Mouse (Mus musculus) olfactory bulb, adult 2 months (tissue): ENCODE results near the gene Fa2h. TPM values are rescaled to one million over a fixed set of nuclear protein-coding genes. Genes with fewer than 3 reads are reported as not detected.

ENCODE experiments used
- H3K27ac ChIP-seq: fragments of 200-500 bp; 2 replicates; pipeline ENCODE4 v1.5.1; 2012; ENCODE audit warnings: low read depth, low read length; ENCODE audit not compliant: insufficient read depth
- H3K4me1 ChIP-seq: fragments of 200-500 bp; 2 replicates; pipeline ENCODE4 v1.6.1; 2012; ENCODE audit warnings: low read length; ENCODE audit not compliant: control insufficient read depth, insufficient read depth
- H3K4me3 ChIP-seq: fragments of 200-500 bp; 2 replicates; pipeline ENCODE4 v1.5.1; 2012; ENCODE audit warnings: mild to moderate bottlenecking, low read depth, low read length, moderate library complexity; ENCODE audit not compliant: insufficient read depth
- CTCF ChIP-seq: fragments of 200-500 bp; IDR thresholded peaks from 2 replicates; pipeline ENCODE4 v1.5.1; 2012; ENCODE audit warnings: low read depth, mild to moderate bottlenecking, low read length, moderate library complexity; ENCODE audit not compliant: insufficient read depth
- POLR2A ChIP-seq: fragments of 200-500 bp; IDR thresholded peaks from 2 replicates; pipeline ENCODE4 v1.6.1; 2012; ENCODE audit warnings: mild to moderate bottlenecking, low read depth, low read length, moderate library complexity; ENCODE audit not compliant: insufficient read depth
- WGBS: fragments of 180-500 bp; shearing (Covaris S2); methylation state at CpG from one replicate; pipeline ENCODE4 v1.1.7; 2018; 5-methylcytosine and 5-hydroxymethylcytosine counted together
- polyA plus RNA-seq: library from polyadenylated mRNA; stranded (reverse); fragments of >200 nt; gene quantifications from 2 replicates; pipeline ENCODE4 v1.2.4, GENCODE M21; 2012; ENCODE audit warnings: low replicate concordance; ENCODE audit not compliant: missing spikeins, insufficient read depth, insufficient read length

Gene Fa2h
- polyA plus RNA-seq: not detected in 2 replicates

DNA sequence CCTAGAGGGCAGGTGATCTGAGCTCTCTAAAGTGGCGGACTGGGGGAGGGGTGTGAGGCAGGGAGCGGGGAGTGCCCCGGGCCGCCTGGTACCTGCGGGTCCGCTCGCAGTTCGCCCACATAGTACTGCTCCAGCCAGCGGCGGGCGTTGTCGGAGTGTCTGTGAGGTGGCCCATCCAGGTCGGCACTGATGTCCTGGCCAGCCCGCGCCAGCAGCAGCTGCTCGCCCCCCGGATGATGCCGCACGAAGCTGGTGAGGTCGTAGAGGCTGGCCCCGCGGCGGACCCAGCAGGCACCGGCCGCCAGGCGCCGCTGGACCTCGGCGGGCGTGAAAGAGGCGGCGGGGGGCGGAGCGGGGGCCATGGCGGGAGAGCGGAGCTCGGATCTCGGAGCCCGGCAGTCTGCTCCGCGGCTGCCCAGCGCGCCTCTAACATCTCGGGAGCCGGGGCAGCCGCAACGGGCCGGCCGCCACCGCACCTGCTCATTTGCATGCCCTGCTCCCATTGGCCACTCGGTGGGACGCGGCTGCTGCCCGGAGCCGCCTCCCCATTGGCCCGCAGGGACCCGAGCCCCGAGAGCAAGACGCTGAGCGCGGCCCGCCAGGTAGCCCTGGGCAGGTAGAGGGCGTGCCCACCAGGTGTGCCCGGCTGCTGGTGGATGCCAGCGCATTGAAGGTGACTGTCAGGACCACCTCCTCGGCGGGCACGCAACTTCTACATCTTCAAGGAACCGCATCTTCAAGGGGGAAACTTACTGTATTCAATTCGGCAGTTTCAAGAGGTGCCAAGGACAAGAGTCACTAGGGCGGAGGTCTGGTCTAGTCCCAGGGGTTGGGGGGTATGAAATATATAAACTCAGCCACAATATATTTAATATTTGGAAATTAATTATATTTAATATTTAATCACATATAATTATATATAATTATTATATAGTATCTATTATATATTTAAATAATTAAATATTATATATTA, at the start of gene Fa2h:
Fa2h (minus strand) TSS at position 434 of the 973 bp plus-strand sequence.
- TF ChIP-seq POLR2A (no peak), CTCF (no peak)
- Histone ChIP-seq H3K4me1 (peaks cover 10% of the 10 kb centered on the region), H3K27ac (no peak within 1 kb of the TSS), H3K4me3 (peak within 1 kb of the TSS; percentile 49)
- 1% methylated on average over 70 of the region's 71 CpGs for WGBS

DNA sequence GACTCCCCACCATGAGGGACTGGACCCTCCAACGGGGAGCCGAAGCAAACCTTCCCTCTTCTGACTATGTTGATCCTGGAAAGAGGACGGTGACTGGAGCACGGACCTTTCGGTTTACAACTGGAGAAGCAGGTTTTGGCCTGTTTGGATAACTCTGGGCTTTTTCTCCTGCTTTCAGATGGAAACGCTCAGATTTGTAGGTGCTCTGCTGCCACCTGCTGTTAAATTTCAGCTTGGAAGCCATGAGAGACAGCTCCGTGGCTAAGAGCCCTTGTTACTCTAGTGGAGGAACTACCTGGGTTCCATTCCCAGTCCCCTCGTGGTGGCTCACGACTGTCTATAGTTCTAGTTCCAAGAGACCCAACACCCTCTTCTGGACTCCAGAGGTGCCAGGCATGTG, 45.6 kb upstream of the Fa2h start:
- WGBS: 12% methylated on average over 9 of the region's 9 CpGs
- TF ChIP-seq CTCF (peak; percentile 12; the same call in 1 of the 2 replicates), POLR2A (no peak)
- H3K4me3 ChIP-seq: no peak overlapping the region
- H3K27ac ChIP-seq: no peak overlapping the region
- H3K4me1 ChIP-seq: no peaks in the 10 kb centered on the region

DNA sequence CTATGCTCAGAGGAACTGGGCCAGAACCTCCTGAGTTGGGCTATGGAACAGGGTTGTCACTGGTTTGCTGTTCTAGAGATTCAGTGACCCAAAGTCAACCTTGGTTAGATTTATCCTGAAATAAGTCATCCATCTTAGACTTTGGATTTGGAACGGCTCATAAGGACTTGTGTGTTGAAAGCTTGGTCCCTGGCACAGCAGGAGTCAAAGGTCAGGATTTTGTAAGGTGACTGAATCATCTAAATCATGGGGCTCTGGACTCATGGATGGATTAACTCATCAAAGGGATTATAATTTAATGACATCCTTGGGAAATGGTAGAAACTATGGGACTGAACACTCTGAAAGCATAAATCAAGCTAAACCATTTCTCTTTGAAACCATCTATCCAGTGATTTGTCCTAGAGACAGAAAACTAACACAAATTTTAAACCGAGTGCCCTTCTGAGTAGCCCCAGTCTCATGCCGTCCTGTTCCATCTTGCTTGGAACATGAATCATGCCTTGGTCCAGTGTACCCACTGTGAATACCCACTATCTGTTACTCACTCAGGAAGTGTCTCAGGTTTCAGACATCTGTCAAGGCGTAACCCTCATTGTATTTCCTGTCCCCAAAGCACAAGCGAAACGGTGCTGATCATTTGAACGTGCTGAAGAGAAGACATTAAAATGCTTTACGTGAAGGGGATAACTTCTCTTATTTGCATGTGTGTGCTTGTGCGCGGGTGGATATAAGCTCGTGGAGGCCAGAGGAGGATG, 41.6 kb upstream of the Fa2h start:
- 85% methylated on average over 11 of the region's 11 CpGs for WGBS
- TF ChIP-seq CTCF: no peak
- TF ChIP-seq POLR2A: no peak
- Histone ChIP-seq H3K27ac (no peak overlapping the region), H3K4me1 (no peaks in the 10 kb centered on the region), H3K4me3 (no peak overlapping the region)

DNA sequence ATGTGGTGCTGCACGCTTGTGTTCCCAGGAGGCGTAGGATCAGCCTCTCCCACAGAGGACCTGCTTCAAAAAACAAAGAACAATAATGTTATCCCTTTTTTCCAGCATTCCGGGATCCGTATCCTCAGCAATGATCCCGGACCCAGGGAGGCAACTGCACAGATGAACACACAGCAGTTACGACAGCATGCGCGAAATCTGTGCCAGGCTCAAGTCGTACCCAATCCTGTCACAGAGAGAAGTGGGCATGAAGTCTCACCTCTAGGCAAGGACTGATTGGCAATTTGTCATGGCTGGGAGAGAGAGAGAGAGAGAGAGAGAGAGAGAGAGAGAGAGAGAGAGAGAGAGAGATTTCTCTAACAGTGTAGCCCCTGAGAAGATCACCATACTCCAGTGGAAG, 31.0 kb upstream of the Fa2h start:
- H3K4me1 ChIP-seq: no peaks in the 10 kb centered on the region
- no peak for TF ChIP-seq POLR2A
- TF ChIP-seq CTCF: no peak
- 95% methylated on average over 9 of the region's 9 CpGs for WGBS
- H3K27ac ChIP-seq: no peak overlapping the region
- no peak overlapping the region for H3K4me3 ChIP-seq

DNA sequence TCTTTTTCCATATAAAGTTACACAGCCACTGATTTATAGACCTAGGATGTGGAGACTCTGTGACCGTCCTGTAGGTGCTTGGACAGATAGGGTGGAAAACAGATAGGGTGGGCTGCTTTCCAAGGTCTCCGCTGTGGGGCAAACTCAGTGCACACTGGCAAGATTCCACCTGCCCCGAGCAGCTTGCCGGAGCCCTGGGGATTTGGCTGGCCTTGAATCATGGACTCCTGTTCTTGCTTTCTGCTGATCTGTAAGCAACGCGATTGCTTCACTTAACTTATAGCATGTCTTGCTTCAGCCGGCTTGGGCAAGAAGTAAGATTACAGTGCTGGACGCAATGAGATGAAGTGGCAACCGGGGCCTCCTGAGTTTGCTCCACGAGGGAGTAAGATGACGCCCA, 30.6 kb upstream of the Fa2h start:
- TF ChIP-seq POLR2A (no peak), CTCF (no peak)
- WGBS: 80% methylated on average over 11 of the region's 11 CpGs
- H3K4me3 ChIP-seq: no peak overlapping the region
- H3K27ac ChIP-seq: no peak overlapping the region
- no peaks in the 10 kb centered on the region for H3K4me1 ChIP-seq

DNA sequence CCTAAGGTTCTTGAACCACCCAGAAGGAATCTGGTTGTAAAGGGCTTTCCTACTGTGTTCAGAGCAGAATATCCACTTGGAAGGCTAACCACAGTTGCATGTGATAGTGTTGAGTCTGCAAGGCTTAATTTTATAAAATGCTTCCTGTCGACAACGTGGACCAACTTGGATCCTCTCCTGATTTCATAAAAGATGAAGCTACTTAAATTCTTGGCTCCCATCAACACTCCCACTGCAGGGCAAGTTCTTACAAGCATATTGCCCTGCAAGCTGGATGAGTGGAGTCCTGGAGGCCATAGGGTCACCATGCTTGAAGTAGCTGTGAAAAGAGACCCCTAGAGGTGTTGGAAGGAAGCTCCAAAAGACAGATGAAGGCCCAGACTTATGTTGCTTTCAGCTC, 29.0 kb upstream of the Fa2h start:
- TF ChIP-seq CTCF (no peak), POLR2A (no peak)
- Histone ChIP-seq H3K4me3 (no peak overlapping the region), H3K27ac (no peak overlapping the region), H3K4me1 (no peaks in the 10 kb centered on the region)
- 64% methylated on average over 2 of the region's 2 CpGs for WGBS

DNA sequence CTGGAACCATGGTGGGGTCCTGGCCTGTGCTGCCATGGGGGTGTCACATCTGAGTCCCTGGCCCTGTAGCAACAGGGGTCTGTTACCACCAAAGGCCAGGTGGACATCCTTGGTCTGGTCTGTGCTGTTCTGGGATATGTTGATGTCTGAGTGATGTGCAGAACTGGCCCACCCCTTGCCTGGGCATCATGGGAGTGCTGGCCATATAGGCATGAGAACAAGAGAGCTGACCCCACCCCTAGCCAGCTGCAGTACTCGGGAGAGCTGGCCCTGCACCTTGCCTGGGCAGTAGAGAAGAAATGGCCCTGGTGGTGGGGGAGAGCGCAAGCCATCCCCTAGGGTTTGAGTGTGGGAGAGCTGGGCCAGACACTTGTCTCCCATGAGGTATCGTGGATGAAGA, 25.5 kb upstream of the Fa2h start:
- TF ChIP-seq POLR2A (no peak), CTCF (no peak)
- WGBS: 75% methylated on average over 3 of the region's 3 CpGs
- Histone ChIP-seq H3K27ac (no peak overlapping the region), H3K4me1 (no peaks in the 10 kb centered on the region), H3K4me3 (no peak overlapping the region)

DNA sequence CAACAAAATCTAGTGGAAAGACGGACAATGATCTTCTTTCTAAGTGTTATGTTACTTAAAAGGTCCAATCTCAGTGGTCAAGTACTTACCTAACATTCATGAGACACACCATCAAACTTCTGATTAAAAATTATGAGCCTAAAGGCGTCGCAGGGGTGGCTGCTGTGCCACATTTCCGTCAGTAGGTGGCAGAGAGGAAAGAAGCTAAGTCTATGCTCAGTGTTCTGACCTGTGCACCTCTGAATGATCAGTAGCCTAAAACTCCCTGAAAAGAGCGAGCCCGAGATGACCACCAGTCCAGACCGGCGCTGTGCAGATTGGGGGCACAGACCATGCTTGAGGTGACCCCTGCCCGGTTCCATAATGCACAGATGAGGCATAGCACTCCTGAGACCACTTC, 25.0 kb upstream of the Fa2h start:
- 29% methylated on average over 9 of the region's 9 CpGs for WGBS
- no peak overlapping the region for H3K4me3 ChIP-seq
- no peaks in the 10 kb centered on the region for H3K4me1 ChIP-seq
- H3K27ac ChIP-seq: no peak overlapping the region
- no peak for TF ChIP-seq POLR2A
- no peak; the same call in 1 of the 2 replicates for TF ChIP-seq CTCF

DNA sequence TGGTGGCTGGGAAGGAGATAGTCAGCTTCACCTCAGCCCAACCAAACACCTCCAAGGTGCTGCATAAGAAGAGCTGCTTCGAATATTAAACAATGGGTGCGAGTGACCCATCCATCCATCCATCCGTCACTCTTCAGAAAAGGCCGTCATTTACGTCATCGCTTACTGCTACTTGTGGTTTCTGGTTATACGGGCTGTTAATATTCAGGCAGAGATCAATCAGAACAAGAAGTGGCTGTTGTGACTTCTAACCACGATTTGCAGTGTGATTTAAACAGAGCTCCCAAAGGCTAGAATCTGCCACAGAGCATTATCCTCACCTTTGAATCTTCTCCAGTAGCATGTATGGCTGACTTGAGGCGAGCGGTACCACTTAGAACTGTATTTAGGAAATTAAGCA, 23.6 kb upstream of the Fa2h start:
- Histone ChIP-seq H3K27ac (no peak overlapping the region), H3K4me1 (no peaks in the 10 kb centered on the region), H3K4me3 (no peak overlapping the region)
- WGBS: 90% methylated on average over 10 of the region's 10 CpGs
- TF ChIP-seq POLR2A (no peak), CTCF (no peak)
